Mouse (Mus musculus) myocyte (in vitro differentiated cells): Measurements from ENCODE around the gene Nr1i2. TPM values are rescaled to one million over a fixed set of nuclear protein-coding genes. Genes with fewer than 3 reads are reported as not detected.

Experiments
- H3K27me3 ChIP-seq: one replicate; pipeline ENCODE4 v1.6.1; 2011; ENCODE audit not compliant: control insufficient read depth, insufficient read depth, insufficient read length
- H3K36me3 ChIP-seq: one replicate; pipeline ENCODE4 v1.6.1; 2011; ENCODE audit not compliant: control insufficient read depth, insufficient read depth
- H3K4me2 ChIP-seq: one replicate; pipeline ENCODE4 v1.6.1; 2011; ENCODE audit warnings: low read depth, control low read depth
- H3K4me3 ChIP-seq: one replicate; pipeline ENCODE4 v1.5.1; 2011; ENCODE audit warnings: mild to moderate bottlenecking, control low read depth, moderate library complexity
- H3K79me2 ChIP-seq: one replicate; pipeline ENCODE4 v1.6.1; 2011; ENCODE audit not compliant: control insufficient read depth, insufficient read depth
- H3ac ChIP-seq: one replicate; pipeline ENCODE4 v1.6.1; 2011; ENCODE audit not compliant: control insufficient read depth, insufficient read length
- CEBPB ChIP-seq: IDR thresholded peaks from 2 replicates; pipeline ENCODE4 v1.6.1; 2011; ENCODE audit warnings: mild to moderate bottlenecking, moderate library complexity; ENCODE audit not compliant: poor library complexity, insufficient read depth, severe bottlenecking
- E2F4 ChIP-seq: IDR thresholded peaks from one replicate; pipeline ENCODE4 v1.6.1; 2011; ENCODE audit warnings: mild to moderate bottlenecking, control low read depth, moderate library complexity; ENCODE audit not compliant: insufficient read depth
- MAX ChIP-seq: IDR thresholded peaks from one replicate; pipeline ENCODE4 v1.6.1; 2011; ENCODE audit warnings: low read depth, mild to moderate bottlenecking, control low read depth
- MYOD1 ChIP-seq, 3 experiments: IDR thresholded peaks; one replicate each; pipeline ENCODE4 v1.6.1; 2011; ENCODE audit warnings: control low read depth in 2 of 3, low read depth in 2 of 3, mild to moderate bottlenecking in 2 of 3, moderate library complexity in 1 of 3; ENCODE audit not compliant: insufficient read length in 2 of 3, control insufficient read depth in 1 of 3
- MYOG ChIP-seq, 3 experiments: IDR thresholded peaks; one replicate each; pipeline ENCODE4 v1.6.1; 2011; ENCODE audit warnings: control low read depth in 2 of 3, low read depth in 2 of 3, mild to moderate bottlenecking in 2 of 3; ENCODE audit not compliant: insufficient read length in 2 of 3, control insufficient read depth in 1 of 3, insufficient read depth in 1 of 3
- POLR2A ChIP-seq: IDR thresholded peaks from one replicate; pipeline ENCODE4 v1.6.1; 2011; ENCODE audit warnings: low read depth, mild to moderate bottlenecking, control low read depth, moderate library complexity; ENCODE audit not compliant: insufficient read length
- POLR2AphosphoS2 ChIP-seq: IDR thresholded peaks from one replicate; pipeline ENCODE4 v1.6.1; 2011; ENCODE audit warnings: low read depth, control low read depth; ENCODE audit not compliant: insufficient read length
- REST ChIP-seq: IDR thresholded peaks from one replicate; pipeline ENCODE4 v1.6.1; 2011; ENCODE audit warnings: mild to moderate bottlenecking, control low read depth, moderate library complexity; ENCODE audit not compliant: insufficient read depth, insufficient read length
- SRF ChIP-seq: IDR thresholded peaks from one replicate; pipeline ENCODE4 v1.6.1; 2011; ENCODE audit warnings: low read depth; ENCODE audit not compliant: control insufficient read depth, insufficient read length
- TCF12 ChIP-seq: IDR thresholded peaks from one replicate; pipeline ENCODE4 v1.6.1; 2011; ENCODE audit warnings: mild to moderate bottlenecking, control low read depth; ENCODE audit not compliant: poor library complexity, insufficient read depth, severe bottlenecking
- TCF3 ChIP-seq: IDR thresholded peaks from one replicate; pipeline ENCODE4 v1.6.1; 2011; ENCODE audit warnings: low read depth, control low read depth; ENCODE audit not compliant: insufficient read length
- USF1 ChIP-seq: IDR thresholded peaks from one replicate; pipeline ENCODE4 v1.6.1; 2011; ENCODE audit warnings: low read depth, mild to moderate bottlenecking, control low read depth, moderate library complexity
- polyA plus RNA-seq: library from polyadenylated mRNA; unstranded; fragments of >200 nt; fragmentation: generic; extraction: Trizol; gene quantifications from one replicate; pipeline ENCODE4 v1.2.1, GENCODE M21; 2012; ENCODE audit warnings: missing spikeins

Gene Nr1i2
- polyA plus RNA-seq, 1 experiment, result not detected

- Histone ChIP-seq H3K79me2 (no peaks in the 10 kb centered on the region), H3ac (no peak overlapping the region), H3K36me3 (no peaks in the 10 kb centered on the region), H3K4me2 (no peak overlapping the region), H3K27me3 (no peaks in the 10 kb centered on the region), H3K4me3 (no peak overlapping the region)
- TF ChIP-seq TCF12 (no peak), MYOD1 (IDR thresholded peaks at IDR 0.05; ENCODE audit: control insufficient read depth in 1 of 3, insufficient read length in 2 of 3, low read depth in 2 of 3) (no peak), POLR2AphosphoS2 (no peak), E2F4 (no peak), MYOG (IDR thresholded peaks at IDR 0.05; ENCODE audit: control insufficient read depth in 1 of 3, insufficient read depth in 1 of 3, insufficient read length in 2 of 3, low read depth in 2 of 3) (no peak), SRF (no peak), MAX (no peak), USF1 (no peak), REST (no peak), CEBPB (no peak), TCF3 (no peak), POLR2A (no peak)
Measured at GRCm38 (mm10) chr16:38250467-38250866, 44.2 kb downstream of the Nr1i2 start.

GRCm38 (mm10) chr16:38248331-38248961, 46.2 kb downstream of the Nr1i2 start:
- peak overlapping the region; percentile 3 for H3K4me3 ChIP-seq
- no peaks in the 10 kb centered on the region for H3K36me3 ChIP-seq
- TF ChIP-seq E2F4 (no peak), USF1 (no peak), SRF (no peak), MYOD1 (IDR thresholded peaks at IDR 0.05; ENCODE audit: control insufficient read depth in 1 of 3, insufficient read length in 2 of 3, low read depth in 2 of 3) (peak in 2 of 3 experiments; percentile 42 to 65), TCF12 (no peak), REST (no peak), POLR2A (peak; percentile 57), CEBPB (no peak), POLR2AphosphoS2 (peak; percentile 57), TCF3 (no peak), MYOG (IDR thresholded peaks at IDR 0.05; ENCODE audit: control insufficient read depth in 1 of 3, insufficient read depth in 1 of 3, insufficient read length in 2 of 3, low read depth in 2 of 3) (no peak), MAX (no peak)
- no peaks in the 10 kb centered on the region for H3K79me2 ChIP-seq
- H3ac ChIP-seq, result no peak overlapping the region
- no peaks in the 10 kb centered on the region for H3K27me3 ChIP-seq
- peak overlapping the region; percentile 97 for H3K4me2 ChIP-seq

- no peak overlapping the region for H3ac ChIP-seq
- peaks cover 9% of the 10 kb centered on the region for H3K36me3 ChIP-seq
- no peak overlapping the region for H3K4me3 ChIP-seq
- TF ChIP-seq MYOD1 (IDR thresholded peaks at IDR 0.05; ENCODE audit: control insufficient read depth in 1 of 3, insufficient read length in 2 of 3, low read depth in 2 of 3) (peak in 2 of 3 experiments; percentile 79 to 89), POLR2AphosphoS2 (peak; percentile 52), USF1 (peak; percentile 75), MAX (no peak)
- no peaks in the 10 kb centered on the region for H3K27me3 ChIP-seq
- peak overlapping the region; percentile 8 for H3K4me2 ChIP-seq
- H3K79me2 ChIP-seq, result no peaks in the 10 kb centered on the region
Measured at GRCm38 (mm10) chr16:38245849-38246585, 48.6 kb downstream of the Nr1i2 start.

- no peak overlapping the region for H3K4me3 ChIP-seq
- TF ChIP-seq REST, result no peak
- no peak for TF ChIP-seq POLR2A
- no peak for TF ChIP-seq TCF3
- TF ChIP-seq USF1, result no peak
- no peak for TF ChIP-seq POLR2AphosphoS2
- no peak overlapping the region for H3ac ChIP-seq
- no peaks in the 10 kb centered on the region for H3K27me3 ChIP-seq
- no peak overlapping the region for H3K4me2 ChIP-seq
- H3K36me3 ChIP-seq, result peaks cover 9% of the 10 kb centered on the region
- H3K79me2 ChIP-seq, result no peaks in the 10 kb centered on the region
Measured at GRCm38 (mm10) chr16:38245379-38245778, 49.2 kb downstream of the Nr1i2 start.

- Histone ChIP-seq H3ac (no peak overlapping the region), H3K79me2 (no peaks in the 10 kb centered on the region), H3K4me3 (no peak overlapping the region), H3K4me2 (no peak overlapping the region), H3K36me3 (peaks cover 13% of the 10 kb centered on the region), H3K27me3 (no peaks in the 10 kb centered on the region)
- no peak for TF ChIP-seq REST
- TF ChIP-seq TCF3, result no peak
- TF ChIP-seq USF1, result no peak
- no peak for TF ChIP-seq E2F4
- TF ChIP-seq MYOD1 (IDR thresholded peaks at IDR 0.05; ENCODE audit: control insufficient read depth in 1 of 3, insufficient read length in 2 of 3, low read depth in 2 of 3), result no peak
- no peak for TF ChIP-seq TCF12
- no peak for TF ChIP-seq MYOG (IDR thresholded peaks at IDR 0.05; ENCODE audit: control insufficient read depth in 1 of 3, insufficient read depth in 1 of 3, insufficient read length in 2 of 3, low read depth in 2 of 3)
- TF ChIP-seq CEBPB, result no peak
- no peak for TF ChIP-seq POLR2AphosphoS2
- no peak for TF ChIP-seq SRF
- no peak for TF ChIP-seq MAX
- TF ChIP-seq POLR2A, result no peak
Measured at GRCm38 (mm10) chr16:38244111-38244510, 50.5 kb downstream of the Nr1i2 start.
